Mouse (Mus musculus): ENCODE results near the gene Pitpnb.

Gene Pitpnb

GRCm38 (mm10) chr5:111423011-111423410, 92.4 kb downstream of the Pitpnb start:
- no peak for DNase-seq

GRCm38 (mm10) chr5:111423616-111424015, 93.1 kb downstream of the Pitpnb start:
- no peak for DNase-seq

- no peak for DNase-seq
These were observed 95.2 kb downstream of the Pitpnb start for GRCm38 (mm10) chr5:111425813-111426212.

- no peak for DNase-seq
These were observed 95.7 kb downstream of the Pitpnb start for GRCm38 (mm10) chr5:111426249-111426648.

- DNase-seq: no peak
These were observed 98.3 kb downstream of the Pitpnb start for GRCm38 (mm10) chr5:111428882-111429281.

- no peak for DNase-seq
These were observed 99.2 kb downstream of the Pitpnb start for GRCm38 (mm10) chr5:111429726-111430125.

GRCm38 (mm10) chr5:111431007-111431730, 100.6 kb downstream of the Pitpnb start:
- no peak for DNase-seq

GRCm38 (mm10) chr5:111432842-111433241, 102.3 kb downstream of the Pitpnb start:
- DNase-seq: no peak

- no peak for DNase-seq
These were observed 103.8 kb downstream of the Pitpnb start for GRCm38 (mm10) chr5:111434342-111434842.

- DNase-seq: no peak
These were observed 105.7 kb downstream of the Pitpnb start for GRCm38 (mm10) chr5:111436260-111436659.

GRCm38 (mm10) chr5:111437205-111437604, 106.6 kb downstream of the Pitpnb start:
- DNase-seq: no peak

Data from cerebellum, adult 9-10 months (tissue).